Mouse (Mus musculus) CD4-positive, CD25-positive, alpha-beta regulatory T cell, adult 4 months (primary cell): ENCODE results near the gene Eya3. TPM values are rescaled to one million over a fixed set of nuclear protein-coding genes. Genes with fewer than 3 reads are reported as not detected.
"Not testable (repeated sequence)": the region's sequence is repeated elsewhere in the genome, so short reads cannot be mapped to it uniquely, and the experiment has no call there.

Experiments
- ATAC-seq: one replicate; pipeline ENCODE4 v1.8.0; 2017
- polyA plus RNA-seq, 2 experiments: library from polyadenylated mRNA; unstranded; fragments of 100-300 nt; shearing (Covaris generic); gene quantifications; one replicate each; pipeline ENCODE4 v1.2.1; 2017

Eya3 gene
- 10 to 100 TPM; 35.5 to 42.1 TPM for polyA plus RNA-seq

GRCm38 (mm10) chr4:132638461-132639190 lies at the start of gene Eya3:
Gene Eya3 (plus strand): TSS chr4:132638987.
- peak; percentile 99 for ATAC-seq

GRCm38 (mm10) chr4:132590642-132591041 lies 48.1 kb upstream of the Eya3 start:
- ATAC-seq, result no peak

- no peak for ATAC-seq
Measured at GRCm38 (mm10) chr4:132592958-132593357, 45.8 kb upstream of the Eya3 start.

- ATAC-seq, result no peak
Measured at GRCm38 (mm10) chr4:132594191-132594590, 44.6 kb upstream of the Eya3 start.

GRCm38 (mm10) chr4:132598861-132599260 lies 39.9 kb upstream of the Eya3 start:
- ATAC-seq, result no peak

- ATAC-seq, result no peak
Measured at GRCm38 (mm10) chr4:132599764-132600163, 39.0 kb upstream of the Eya3 start.

DNA sequence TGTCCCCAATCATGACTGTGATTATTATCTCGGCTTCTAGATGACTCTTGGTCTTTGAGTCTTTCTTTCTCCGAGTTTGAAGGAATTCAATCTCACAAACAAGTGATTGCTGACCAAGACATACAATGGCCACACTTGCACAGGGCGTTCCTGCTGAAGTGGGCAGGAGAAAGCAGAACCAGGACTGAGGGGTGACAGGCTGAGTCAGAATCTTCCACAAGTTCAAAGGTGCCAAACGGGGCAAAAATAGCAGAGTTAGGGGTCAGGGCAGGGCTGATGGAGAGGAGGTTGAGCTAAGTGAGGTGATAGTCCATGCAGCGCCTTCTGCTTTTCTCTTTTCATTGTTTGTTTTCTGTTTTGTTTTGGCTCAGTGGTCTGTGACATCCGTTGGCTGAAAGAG lies 38.3 kb upstream of the Eya3 start:
- no peak for ATAC-seq

- not testable (repeated sequence) for ATAC-seq
Measured at GRCm38 (mm10) chr4:132601242-132601641, 37.5 kb upstream of the Eya3 start.

DNA sequence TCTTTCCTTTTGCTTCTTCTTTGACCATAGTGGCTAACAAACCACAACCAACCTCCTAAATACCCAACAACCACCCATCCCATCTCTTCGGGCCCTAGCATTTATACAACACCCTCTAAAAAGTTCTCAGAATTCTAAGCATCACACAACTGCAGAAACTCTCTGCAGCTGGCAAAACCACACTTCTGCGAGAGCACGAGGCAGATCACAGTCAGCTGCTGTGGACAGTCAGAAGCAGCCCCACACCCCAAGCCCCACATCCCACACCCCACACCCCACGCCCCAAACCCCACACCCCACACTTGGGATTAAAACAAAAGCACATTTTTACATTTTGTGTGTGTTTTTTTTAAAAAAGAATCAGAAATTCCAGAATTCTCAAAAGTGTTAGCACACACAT lies 35.3 kb upstream of the Eya3 start:
- no peak for ATAC-seq

GRCm38 (mm10) chr4:132605816-132606215 lies 33.0 kb upstream of the Eya3 start:
- ATAC-seq, result no peak

DNA sequence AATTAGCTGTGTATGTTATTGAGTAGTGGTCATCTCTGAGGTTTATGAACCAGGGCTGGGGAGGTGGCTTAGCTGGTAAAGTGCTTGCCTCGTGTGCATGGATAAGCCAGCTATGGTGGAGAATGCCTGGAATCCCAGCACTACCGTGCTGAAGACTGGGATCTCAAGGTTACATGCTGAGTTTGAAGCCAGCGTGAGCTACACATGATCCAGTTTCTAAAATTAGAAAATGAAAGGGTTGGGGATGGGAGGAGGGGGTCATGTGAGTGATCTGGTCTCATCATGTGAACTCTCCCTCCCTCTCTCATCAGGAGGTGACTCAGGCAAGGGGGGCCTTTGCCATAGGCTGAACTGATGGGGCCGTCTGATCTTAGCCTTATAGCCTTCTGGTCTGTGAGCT lies 30.6 kb upstream of the Eya3 start:
- ATAC-seq, result no peak

DNA sequence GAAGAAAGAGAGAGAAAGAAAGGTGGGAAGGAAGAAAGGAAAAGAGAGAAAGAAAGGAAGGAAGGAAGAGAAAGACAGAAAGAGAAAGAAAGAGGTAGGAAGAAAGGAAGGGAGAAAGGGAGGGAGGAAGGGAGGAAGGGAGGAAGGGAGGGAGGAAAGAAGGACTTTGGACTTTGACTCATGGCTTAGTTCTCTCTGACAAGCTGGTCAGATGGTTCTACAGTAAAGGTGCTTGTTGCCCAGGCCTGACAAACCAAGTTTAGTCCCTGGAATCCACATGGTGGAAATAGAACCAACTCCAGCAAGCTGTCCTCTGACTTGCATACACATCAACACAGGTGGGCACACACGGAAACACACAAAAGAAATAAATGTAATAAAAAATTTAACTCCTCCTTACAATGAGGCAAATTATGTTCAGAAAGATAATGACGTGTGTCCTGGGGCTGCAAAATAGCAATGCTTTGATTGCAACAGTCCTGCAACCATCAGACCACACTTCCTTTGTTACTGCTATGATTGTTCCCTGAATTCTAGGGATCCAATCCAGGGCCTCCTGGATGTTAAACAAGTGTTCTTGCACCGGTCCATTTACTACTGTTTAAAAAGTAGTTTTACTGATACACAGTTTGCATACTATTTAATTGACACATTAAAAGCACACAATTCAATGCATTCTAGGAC lies 28.3 kb upstream of the Eya3 start:
- ATAC-seq, result no peak

GRCm38 (mm10) chr4:132611320-132611719 lies 27.5 kb upstream of the Eya3 start:
- peak; percentile 84 for ATAC-seq

DNA sequence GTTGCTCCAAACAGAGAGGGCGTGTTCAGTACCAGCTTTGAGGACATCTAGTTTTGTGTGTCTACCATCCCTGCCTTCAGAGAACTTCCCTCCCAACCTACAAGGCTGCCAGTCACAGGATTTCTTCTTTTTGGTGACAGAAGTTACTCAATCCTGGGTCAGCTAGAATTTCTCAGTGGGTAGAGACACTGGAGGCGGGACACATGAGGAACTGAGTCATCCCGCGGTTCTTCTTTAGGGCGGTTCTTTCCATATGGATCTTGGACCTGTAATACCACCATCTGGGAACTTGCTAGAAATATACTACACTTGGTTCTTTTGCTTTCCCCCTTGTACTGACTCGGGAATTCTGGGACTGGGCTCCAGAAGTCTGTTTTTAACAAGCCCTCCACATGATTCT lies 20.9 kb upstream of the Eya3 start:
- no peak for ATAC-seq

- ATAC-seq, result no peak
Measured at GRCm38 (mm10) chr4:132618850-132619375, 19.9 kb upstream of the Eya3 start.

- no peak for ATAC-seq
Measured at GRCm38 (mm10) chr4:132620134-132620533, 18.7 kb upstream of the Eya3 start.

- ATAC-seq, result no peak
Measured at GRCm38 (mm10) chr4:132621287-132622068, 17.3 kb upstream of the Eya3 start.

GRCm38 (mm10) chr4:132624034-132624657 lies 14.6 kb upstream of the Eya3 start:
- no peak for ATAC-seq

- peak; percentile 43 for ATAC-seq
Measured at GRCm38 (mm10) chr4:132628830-132629229, 10.0 kb upstream of the Eya3 start.

- ATAC-seq, result no peak
Measured at GRCm38 (mm10) chr4:132635971-132636370, 2.8 kb upstream of the Eya3 start.

- no peak for ATAC-seq
Measured at GRCm38 (mm10) chr4:132636554-132636953, 2.2 kb upstream of the Eya3 start.

DNA sequence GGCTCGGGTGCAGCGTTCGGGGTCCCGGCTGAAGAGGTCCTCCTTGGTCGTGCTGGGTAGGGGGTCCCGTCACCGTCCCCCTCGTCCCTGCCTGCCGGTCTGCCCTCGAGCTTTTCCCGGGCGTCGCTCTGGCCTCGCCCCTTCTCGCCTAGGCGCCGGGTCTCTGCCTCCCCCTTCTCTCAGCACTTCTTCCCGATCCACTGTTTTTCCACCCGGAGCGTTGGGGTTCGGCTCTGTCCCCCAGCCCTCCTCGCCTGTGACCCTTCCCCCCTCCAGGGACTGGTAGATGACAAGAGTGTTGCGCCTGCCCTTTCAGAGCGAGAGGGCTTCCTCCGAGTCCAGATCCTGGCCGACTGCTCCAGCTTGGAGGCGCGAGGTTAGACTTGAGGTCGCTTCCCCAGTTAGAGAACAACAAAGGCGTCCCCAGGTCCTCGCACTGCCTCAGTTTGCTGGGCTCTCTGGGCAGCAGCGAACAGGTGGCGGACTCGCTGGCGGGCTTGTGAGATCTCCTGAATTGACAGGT lies 465 bp downstream of the Eya3 start:
- ATAC-seq, result peak; percentile 5
